Mouse (Mus musculus): ENCODE data around the gene Nat8f4. TPM values are rescaled to one million over a fixed set of nuclear protein-coding genes. Genes with fewer than 3 reads are reported as not detected.
A peak's percentile ranks its signal among the peaks of the same experiment; 100 is the strongest.
"Not testable (repeated sequence)": the region's sequence is repeated elsewhere in the genome, so short reads cannot be mapped to it uniquely, and the experiment has no call there.

Nat8f4 gene
- 3.1 and 3.7 TPM in 2 replicates for polyA plus RNA-seq (2012; rRNA removed)

- DNase-seq (ENCODE audit: low spot score), result peak; percentile 71
Observed at GRCm38 (mm10) chr6:85904642-85905061, at the start of gene Nat8f4. Nat8f4 (minus strand) TSS chr6:85904884.

- DNase-seq (ENCODE audit: low spot score), result no peak
Observed at GRCm38 (mm10) chr6:85948549-85948948, 43.9 kb upstream of the Nat8f4 start.

GRCm38 (mm10) chr6:85942469-85942868 is 37.8 kb upstream of the Nat8f4 start:
- DNase-seq (ENCODE audit: low spot score), result no peak

- no peak for DNase-seq (ENCODE audit: low spot score)
Observed at GRCm38 (mm10) chr6:85938701-85939100, 34.0 kb upstream of the Nat8f4 start.

- DNase-seq (ENCODE audit: low spot score), result peak; percentile 83
Observed at GRCm38 (mm10) chr6:85936508-85937465, 32.1 kb upstream of the Nat8f4 start.

GRCm38 (mm10) chr6:85935646-85936045 is 31.0 kb upstream of the Nat8f4 start:
- no peak for DNase-seq (ENCODE audit: low spot score)

- DNase-seq (ENCODE audit: low spot score), result no peak
Observed at GRCm38 (mm10) chr6:85934047-85934446, 29.4 kb upstream of the Nat8f4 start.

- DNase-seq (ENCODE audit: low spot score), result no peak
Observed at GRCm38 (mm10) chr6:85929312-85929711, 24.6 kb upstream of the Nat8f4 start.

- no peak for DNase-seq (ENCODE audit: low spot score)
Observed at GRCm38 (mm10) chr6:85927476-85928464, 23.1 kb upstream of the Nat8f4 start.

- no peak for DNase-seq (ENCODE audit: low spot score)
Observed at GRCm38 (mm10) chr6:85926709-85927108, 22.0 kb upstream of the Nat8f4 start.

GRCm38 (mm10) chr6:85923643-85924042 is 19.0 kb upstream of the Nat8f4 start:
- DNase-seq (ENCODE audit: low spot score), result no peak

- DNase-seq (ENCODE audit: low spot score), result no peak
Observed at GRCm38 (mm10) chr6:85919401-85919800, 14.7 kb upstream of the Nat8f4 start.

- not testable (repeated sequence) for DNase-seq (ENCODE audit: low spot score)
Observed at GRCm38 (mm10) chr6:85918341-85918740, 13.7 kb upstream of the Nat8f4 start.

- DNase-seq (ENCODE audit: low spot score), result no peak
Observed at GRCm38 (mm10) chr6:85916596-85916995, 11.9 kb upstream of the Nat8f4 start.

GRCm38 (mm10) chr6:85915539-85916513 is 11.1 kb upstream of the Nat8f4 start, which contains the start of gene Nat8f1:
Nat8f1 (minus strand) TSS chr6:85915687.
- peak; percentile 77 for DNase-seq (ENCODE audit: low spot score)

GRCm38 (mm10) chr6:85915141-85915538 is 10.5 kb upstream of the Nat8f4 start:
- DNase-seq (ENCODE audit: low spot score), result no peak

GRCm38 (mm10) chr6:85911587-85911986 is 6.9 kb upstream of the Nat8f4 start, which contains the start of gene Tprkb:
Tprkb (plus strand) TSS chr6:85911865.
- no peak for DNase-seq (ENCODE audit: low spot score)

GRCm38 (mm10) chr6:85909704-85910103 is 5.0 kb upstream of the Nat8f4 start:
- no peak for DNase-seq (ENCODE audit: low spot score)

- DNase-seq (ENCODE audit: low spot score), result no peak
Observed at GRCm38 (mm10) chr6:85908341-85908740, 3.7 kb upstream of the Nat8f4 start.

- DNase-seq (ENCODE audit: low spot score), result not testable (repeated sequence)
Observed at GRCm38 (mm10) chr6:85906911-85907351, 2.2 kb upstream of the Nat8f4 start.

- no peak for DNase-seq (ENCODE audit: low spot score)
Observed at GRCm38 (mm10) chr6:85902303-85902702, 2.4 kb downstream of the Nat8f4 start.
